Mouse (Mus musculus) mouse embryonic stem cell (cell line): Measurements from ENCODE around the gene Ddx39.

Experiments
- in situ Hi-C, 2 experiments: fragments of 300-500 bp; cut with MboI; formaldehyde crosslinking; loops; 1 replicate in 1 of 2; 3 replicates in 1 of 2; pipeline ENCODE4 v1.14.3; 2019 to 2020; ENCODE audit warnings: low sequenced_read_pairs in 2 of 2, low pct_unique_long_range_greater_than_20kb in 1 of 2, mixed read lengths in 1 of 2; ENCODE audit not compliant: unreplicated experiment in 1 of 2

Ddx39 gene

DNA sequence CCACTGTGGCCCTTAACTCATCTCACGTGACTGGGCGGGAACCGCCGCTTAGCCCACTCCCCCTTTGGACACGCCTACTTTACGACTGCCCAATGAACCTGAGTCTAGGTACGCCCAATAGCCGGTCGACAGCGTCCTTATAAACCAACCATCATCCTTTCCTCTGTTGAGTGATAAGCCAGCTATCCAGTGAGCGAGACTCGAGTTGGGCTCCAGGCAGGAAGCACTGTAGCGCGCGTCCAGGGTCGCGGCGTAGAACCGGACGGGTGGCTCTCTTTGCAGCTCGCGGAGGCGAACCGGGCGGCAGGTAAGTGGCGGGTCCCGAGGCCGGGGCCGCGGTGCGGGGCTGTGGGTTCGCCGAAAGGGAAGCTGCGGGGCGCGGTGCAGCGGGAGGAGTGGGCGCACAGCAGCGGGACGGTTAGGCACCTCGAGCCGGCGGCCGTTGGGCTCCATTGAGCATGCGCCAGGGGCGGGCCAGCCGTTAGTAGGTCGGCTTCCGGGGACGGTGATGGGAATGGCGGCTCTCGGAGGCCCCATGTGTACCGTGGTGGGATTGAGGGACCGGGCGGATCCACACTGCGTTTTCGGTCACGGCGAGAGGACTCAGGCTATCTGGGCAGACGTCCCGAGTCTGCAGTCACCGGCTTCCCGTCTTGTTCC, at the start of gene Ddx39:
Gene Ddx39, plus strand, starts transcription at position 147 of the 660 bp plus-strand sequence.
- in situ Hi-C loops = no loop called here

DNA sequence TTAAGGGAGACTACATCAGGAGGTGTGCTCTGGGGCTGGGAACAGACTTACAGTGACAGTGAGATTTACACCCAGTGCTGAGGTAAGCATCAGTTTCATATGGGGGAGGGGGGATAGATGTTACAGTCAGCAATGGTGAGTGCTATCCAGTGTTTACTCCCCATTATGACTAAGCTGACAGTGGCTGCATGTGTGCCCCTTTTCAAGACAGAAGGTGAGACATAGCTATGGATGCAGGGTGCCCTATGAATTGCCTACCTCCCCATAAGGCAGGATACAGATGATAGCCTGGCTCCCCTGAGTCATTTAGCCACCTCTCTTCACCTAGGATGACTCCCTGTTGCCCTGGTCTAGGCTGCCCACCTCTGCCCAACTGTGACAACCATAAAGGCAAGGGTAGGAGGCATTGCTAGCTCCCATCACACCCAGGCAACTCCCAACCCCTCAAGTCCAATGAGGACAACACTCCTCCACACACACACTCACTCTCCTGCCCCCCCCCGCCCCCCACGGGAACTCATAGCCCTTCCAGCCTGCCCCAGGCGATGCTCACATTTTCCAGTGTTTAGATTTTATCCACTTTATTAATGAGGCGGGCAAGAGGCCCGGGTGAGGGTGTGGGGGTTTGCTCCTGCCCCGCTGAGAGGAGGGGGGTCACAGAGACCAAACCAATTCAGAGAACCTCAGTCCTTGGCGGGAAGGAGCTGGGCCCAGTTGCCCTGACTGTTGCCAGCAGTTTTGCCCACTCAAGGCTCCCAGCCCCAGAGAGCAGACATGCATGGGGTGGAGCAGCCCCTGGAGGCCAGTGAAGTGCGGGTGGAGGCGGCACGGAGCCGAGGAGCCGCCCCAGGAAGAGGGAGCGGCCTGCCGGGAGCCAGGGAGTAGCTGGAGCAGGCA, 48.8 kb upstream of the Ddx39 start, which contains the start of gene Ptger1:
Gene Ptger1, plus strand, starts transcription at position 710 of the 897 bp plus-strand sequence.
- in situ Hi-C loops = no loop called here

DNA sequence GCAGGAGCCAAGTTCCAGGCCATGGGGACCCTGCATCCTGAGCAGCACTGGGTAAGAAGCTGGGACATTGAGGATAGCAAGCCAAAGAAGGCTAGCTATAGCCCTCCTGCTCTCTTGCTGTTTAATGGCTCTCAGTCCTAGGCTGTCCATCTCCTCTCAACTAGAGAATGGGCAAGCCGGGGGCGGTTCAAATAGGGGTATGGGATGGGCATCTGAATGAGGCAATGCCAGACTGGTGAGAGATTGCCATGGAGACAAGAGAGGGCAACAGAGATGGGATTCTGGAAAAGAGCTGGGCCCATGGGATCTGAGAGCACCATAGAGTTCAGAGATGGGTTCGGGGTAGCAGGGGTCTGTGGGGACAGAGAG, 48.1 kb upstream of the Ddx39 start:
- in situ Hi-C loops = no loop called here

DNA sequence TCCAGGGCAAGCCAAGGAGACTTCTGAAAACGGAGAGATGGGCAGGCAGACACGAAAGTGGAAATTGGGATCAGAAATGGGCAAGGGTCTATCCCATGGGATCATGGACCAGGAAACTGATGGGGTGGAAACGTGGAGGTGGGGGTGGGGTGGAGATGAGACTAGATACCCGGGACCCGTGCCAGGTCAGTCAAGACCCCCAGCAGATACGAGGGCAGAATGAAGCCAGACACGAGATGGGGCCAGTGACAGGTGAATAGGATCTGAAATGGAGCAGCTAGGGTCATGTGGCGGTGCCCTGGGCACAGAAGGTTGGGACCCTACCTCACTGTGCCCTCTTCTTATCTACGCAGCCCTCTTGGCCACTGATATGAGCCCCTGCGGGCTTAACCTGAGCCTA, 47.5 kb upstream of the Ddx39 start:
- in situ Hi-C loops = no loop called here

DNA sequence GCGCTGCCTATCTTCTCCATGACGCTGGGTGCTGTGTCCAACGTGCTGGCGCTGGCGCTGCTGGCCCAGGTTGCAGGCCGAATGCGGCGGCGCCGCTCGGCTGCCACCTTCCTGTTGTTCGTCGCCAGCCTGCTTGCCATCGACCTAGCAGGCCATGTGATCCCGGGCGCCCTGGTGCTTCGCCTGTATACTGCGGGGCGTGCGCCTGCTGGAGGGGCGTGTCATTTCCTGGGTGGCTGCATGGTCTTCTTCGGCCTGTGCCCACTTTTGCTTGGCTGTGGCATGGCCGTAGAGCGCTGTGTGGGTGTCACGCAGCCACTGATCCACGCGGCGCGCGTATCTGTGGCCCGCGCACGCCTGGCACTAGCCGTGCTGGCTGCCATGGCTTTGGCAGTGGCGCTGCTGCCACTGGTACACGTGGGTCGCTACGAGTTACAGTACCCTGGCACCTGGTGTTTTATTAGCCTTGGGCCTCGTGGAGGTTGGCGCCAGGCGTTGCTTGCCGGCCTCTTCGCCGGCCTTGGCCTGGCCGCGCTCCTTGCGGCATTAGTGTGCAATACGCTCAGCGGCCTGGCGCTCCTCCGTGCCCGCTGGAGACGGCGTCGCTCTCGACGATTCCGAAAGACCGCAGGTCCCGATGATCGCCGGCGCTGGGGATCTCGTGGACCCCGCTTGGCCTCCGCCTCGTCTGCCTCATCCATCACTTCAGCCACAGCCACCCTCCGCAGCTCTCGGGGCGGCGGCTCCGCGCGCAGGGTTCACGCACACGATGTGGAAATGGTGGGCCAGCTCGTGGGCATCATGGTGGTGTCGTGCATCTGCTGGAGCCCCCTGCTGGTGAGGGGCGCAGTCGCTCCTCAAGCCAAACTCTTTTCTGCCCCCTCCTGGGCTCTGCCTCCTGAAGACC, 46.7 kb upstream of the Ddx39 start:
- in situ Hi-C loops = no loop called here

DNA sequence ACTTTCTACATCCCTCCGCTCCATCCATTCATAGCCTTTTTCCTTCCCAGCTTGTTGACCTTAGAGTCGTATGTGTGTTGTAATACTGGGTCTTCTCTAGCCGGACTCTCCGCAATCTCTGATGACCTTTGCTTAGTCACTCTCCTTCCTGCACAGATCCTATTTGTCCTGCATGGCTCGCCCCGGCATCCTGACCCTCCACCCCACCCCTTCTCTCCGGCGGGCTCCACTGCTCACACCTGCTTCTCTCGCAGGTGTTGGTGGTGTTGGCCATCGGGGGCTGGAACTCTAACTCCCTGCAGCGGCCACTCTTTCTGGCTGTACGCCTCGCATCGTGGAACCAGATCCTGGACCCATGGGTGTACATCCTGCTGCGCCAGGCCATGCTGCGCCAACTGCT, 46.0 kb upstream of the Ddx39 start:
- in situ Hi-C loops = no loop called here

DNA sequence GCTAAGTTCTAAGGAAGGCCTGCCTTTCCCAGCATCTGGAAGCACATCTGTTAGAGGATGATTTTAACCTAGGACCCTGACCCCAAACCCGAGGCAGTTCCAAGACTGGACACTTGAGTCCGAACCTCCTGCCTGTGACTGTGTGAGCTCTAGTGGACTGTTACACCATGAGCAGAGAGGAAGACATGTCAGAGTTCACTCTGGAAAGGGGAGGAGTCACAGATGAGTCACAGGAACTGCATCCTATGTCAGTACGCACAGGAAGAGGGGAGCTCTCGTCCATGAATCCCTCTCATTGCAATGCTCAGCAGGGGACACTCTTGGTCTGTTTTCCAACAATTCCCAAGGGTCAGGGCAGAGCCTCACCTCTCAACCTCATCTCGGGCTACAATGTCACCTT, 42.0 kb upstream of the Ddx39 start:
- in situ Hi-C loops = no loop called here

DNA sequence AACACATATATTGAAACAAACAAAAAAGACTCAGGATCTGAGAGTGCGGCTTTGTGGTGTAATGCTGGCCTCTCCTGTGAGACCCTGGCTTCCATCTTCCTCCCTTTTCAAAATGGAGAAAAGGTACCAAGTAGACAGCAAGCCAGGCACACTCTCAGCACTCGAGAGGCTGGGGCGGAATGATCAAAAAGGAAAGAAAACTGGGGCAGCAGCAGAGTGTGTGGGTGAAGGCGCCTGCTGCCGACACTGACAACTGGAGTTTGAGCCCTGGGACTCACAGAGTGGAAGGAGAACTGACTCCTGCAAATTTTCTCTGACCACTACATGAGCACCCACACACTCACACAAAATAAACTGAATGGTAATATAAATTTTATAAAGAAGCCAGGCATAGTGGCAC, 40.5 kb upstream of the Ddx39 start:
- in situ Hi-C loops = no loop called here

DNA sequence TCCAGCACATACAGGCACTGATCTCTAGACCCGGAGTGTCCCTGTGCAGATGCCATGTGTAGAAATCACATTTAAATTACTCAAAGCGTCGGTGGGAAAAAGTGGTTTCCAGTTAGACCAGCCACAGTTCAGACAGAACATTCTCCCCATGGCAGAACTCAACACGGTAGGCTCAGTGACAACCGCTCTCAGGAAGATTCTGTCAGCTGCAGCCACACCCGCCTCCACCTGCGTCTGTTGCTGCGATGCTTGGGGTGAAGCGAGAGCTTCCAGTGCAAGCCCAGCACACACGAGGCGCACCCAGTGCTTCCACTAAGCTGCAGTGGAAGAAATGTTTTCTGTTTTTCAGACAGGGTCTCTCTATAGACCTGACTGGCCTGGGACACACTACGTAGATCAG, 35.1 kb upstream of the Ddx39 start:
- in situ Hi-C loops = no loop called here

DNA sequence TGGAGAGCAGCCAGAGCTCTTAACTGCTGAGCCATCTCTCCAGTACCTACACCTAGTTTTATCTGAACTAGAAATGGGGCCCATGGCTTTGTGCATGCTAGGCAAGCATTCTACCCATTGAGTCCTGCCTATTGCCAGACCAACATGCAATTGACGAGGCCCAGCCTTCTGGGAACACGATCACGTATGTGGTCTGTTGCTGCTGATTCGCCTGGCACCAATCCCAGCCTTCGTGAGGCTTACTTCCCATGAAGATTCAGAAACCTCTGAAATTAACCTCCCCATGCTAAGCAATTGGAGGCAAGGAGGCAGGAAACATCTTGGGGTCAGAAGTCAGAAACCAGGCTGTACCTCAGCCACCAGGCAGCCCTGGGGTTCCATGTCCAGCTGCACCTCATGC, 34.4 kb upstream of the Ddx39 start:
- in situ Hi-C loops = no loop called here

DNA sequence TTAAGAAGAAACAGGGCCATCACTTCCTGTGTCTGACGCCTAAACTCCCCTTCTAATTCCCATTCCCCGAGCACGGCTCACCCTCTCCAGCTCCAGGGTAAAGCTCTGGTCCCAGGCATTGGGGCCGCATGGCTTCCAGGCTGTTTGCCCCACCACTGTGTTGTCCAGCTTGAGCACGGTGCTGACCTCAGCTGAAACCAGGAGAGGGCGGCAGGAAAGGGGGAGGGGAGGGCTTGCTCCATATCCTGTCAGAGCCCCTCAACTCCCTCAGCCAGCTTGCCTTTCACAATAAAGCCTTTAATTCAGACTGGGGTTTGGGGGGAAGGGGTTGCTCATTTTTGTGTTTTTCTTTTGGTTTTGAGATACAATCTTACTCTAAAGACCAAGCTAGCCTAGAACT, 33.9 kb upstream of the Ddx39 start:
- in situ Hi-C loops = no loop called here

DNA sequence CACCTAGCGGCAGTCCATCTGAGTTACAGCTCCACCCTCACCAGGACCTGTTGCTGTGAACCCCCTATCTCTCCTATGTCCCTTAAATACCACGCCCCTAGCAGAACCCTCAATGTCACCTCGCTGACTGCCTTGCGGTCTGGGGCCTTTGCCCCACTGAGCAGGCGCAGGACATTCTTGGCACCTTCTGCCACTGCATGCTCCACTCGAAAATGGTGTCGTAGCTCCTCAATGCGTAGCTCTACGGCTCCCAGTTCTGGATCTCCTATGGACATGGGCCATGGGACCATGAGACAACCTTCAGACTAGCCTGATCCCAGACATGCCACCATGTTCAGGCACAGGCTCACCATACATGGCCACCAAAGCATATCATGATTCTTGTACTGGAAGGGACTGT, 30.5 kb upstream of the Ddx39 start:
- in situ Hi-C loops = no loop called here

DNA sequence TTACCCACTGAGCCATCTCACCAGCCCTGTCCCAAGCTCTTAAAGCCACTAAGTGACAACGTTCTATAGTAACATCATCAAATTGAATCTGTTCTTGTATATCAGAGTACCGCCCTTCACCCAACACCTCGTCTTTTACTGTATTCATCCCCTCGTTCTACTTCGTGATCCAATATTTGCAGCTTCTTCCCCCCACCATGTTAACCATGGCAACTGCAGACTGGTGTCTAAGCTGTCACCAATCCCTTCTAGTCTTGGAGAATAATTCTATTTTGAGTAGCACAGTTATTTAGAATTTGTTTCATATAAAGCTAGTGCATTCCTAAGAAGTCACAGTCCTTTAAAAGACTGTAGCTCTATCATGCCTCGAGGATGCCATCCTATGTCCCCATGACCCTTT, 25.7 kb upstream of the Ddx39 start:
- in situ Hi-C loops = no loop called here

DNA sequence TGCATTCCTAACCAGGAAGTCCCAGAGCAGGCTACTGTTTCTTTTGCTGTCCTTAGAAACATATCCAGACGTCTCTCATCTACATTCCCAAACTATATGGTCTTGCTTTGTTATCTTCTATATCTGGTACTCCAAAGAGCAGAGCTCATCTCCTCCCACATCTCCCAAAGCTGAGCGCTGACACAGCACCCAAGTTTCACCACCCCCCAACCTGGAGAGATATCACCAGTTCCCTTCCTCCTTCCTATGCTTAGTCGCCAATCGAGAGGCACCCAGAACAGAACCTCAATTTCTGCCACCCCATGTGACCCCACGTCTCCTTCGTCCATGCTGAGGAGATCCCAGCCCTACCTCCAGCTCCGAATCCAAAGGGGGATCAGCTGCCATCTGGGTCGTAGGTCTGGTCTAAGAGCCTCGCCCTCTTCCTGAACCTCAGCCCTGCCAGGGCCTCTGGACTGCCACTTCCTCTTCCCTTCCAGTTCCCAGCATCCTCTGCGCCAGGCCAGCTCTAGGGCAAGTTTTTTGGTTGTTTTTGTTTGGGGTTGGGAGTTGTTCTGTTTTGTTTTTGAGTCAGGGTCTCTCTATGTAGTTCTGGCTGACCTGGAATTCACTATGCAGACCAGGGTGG, 21.3 kb upstream of the Ddx39 start:
- in situ Hi-C loops = no loop called here

DNA sequence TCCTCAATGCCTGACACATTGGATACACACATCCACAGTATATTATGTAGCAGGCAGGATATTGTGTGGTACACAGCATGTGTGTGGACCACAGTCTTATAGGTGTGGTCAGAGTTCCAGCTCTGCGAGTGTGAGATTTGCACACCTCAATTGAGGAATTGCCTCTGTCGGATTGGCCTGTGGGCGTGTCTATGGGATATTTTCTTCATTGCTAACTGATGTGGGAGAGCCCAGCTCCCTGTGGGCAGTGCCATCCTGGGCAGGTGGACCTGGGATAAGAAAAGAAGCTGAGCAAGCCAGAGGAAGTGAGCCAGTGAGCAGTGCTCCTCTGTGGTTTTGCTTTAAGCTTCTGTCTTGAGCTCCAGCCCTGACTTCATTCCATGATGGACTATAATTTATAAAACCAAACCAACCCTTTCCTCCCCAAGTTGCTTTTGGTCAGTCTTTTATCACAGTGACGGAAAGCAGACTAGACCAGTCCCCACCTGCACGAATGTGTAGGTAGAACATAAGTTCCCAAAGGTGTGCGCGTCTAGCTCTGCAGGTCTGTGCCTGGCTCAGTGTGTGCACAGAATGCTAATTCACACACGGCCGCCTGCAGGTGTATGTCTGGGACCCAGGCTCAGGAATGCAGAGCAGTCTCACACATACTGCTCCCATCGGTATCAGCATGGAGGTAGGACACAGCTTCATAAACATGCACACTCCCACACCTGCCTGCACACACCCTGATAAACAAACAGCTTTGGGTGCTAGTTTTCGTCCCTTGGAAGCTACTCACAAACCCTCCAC, 20.4 kb upstream of the Ddx39 start:
- in situ Hi-C loops = no loop called here

DNA sequence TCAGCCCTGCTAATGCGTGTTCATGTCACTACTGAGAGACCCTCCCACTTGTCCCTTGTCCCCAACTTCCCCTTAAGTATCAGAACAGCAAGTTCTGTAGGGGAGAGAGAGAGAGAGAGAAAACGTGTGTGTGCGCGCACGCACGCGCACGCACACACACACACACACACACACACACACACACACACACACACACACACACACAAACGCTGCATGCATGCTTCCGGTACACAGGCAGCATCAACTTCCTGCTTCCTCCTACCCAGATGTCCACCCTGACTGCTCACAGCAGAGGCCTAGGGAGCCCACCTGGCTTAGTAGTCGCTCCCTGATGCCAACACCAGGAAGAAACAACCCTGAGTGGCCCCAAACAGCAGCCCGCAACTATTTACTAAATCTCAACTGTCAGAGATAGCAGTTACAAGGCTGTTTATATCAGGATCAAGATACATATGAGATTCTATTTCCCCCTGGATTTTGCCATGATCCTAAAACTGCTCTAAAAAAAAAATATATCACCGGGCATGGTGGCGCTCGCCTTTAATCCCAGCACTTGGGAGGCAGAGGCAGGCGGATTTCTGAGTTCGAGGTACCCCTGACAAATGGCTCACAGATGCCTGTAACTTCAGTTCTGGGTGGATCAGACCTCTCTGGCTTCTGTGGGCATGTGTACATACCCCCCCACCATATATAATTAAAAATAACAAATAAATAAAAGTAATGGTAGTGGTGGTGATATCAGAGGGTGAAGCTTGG, 19.4 kb upstream of the Ddx39 start:
- in situ Hi-C loops = no loop called here
